ENCODE assay signal across 10 mouse cellular contexts in genomic region chr2:26202849-26203475, GRCm38 (mm10). TPM values are rescaled to one million over a fixed set of nuclear protein-coding genes. Genes with fewer than 3 reads are reported as not detected.
A peak's percentile ranks its signal among the peaks of the same experiment; 100 is the strongest.
DNase-seq lines count a peak whose midpoint lies in the region; TF ChIP-seq lines count a peak whose summit lies in the region.
"Had no signal": no experiment of that assay in that cellular context is flagged by ENCODE, and none has a peak within 500 bp of the region (broad histone marks: within the 10 kb centered on the region; RNA-seq: fewer than 3 reads in every experiment).

No protein-coding gene starts in this region.

- no peak overlapping the region for H3K27ac ChIP-seq in ES-Bruce4 (ENCODE audit: insufficient read depth, low read length)
- H3K27ac ChIP-seq in forebrain, embryonic 10.5 days: no peak overlapping the region
- H3K27ac ChIP-seq in limb, embryonic 10.5 days: no peak overlapping the region
- H3K27ac ChIP-seq: liver, embryonic 14.5 days had no signal

- TF ChIP-seq EP300 in ES-Bruce4 (IDR thresholded peaks at IDR 0.05; ENCODE audit: insufficient read depth, low read depth, low read length): no peak

- peak; percentile 56 for DNase-seq in embryo, embryonic 10 days (ENCODE audit: low spot score)
- no peak for DNase-seq in embryo, embryonic 10.5 days (ENCODE audit: low spot score)
- no peak for DNase-seq in forebrain, embryonic 10.5 days (ENCODE audit: extremely low spot score, low spot score)
- DNase-seq in limb, embryonic 10.5 days (ENCODE audit: low spot score): peak; percentile 55
- DNase-seq in yolk sac, embryonic 10.5 days (ENCODE audit: low spot score): no peak
- no peak for DNase-seq in urinary bladder, postnatal 25 days (ENCODE audit: low spot score)
- no peak for DNase-seq in heart, adult 9 months (ENCODE audit: low spot score in 2 of 2)

- peak overlapping the region; percentile 44 for H3K9ac ChIP-seq in ES-Bruce4 (ENCODE audit: low read depth, poor library complexity, severe bottlenecking)
- H3K9ac ChIP-seq: liver, embryonic 14.5 days had no signal

- no peaks in the 10 kb centered on the region for H3K4me1 ChIP-seq in ES-Bruce4 (ENCODE audit: control insufficient read depth, insufficient read depth, low read length)
- H3K4me1 ChIP-seq in forebrain, embryonic 10.5 days: peaks cover 45% of the 10 kb centered on the region
- H3K4me1 ChIP-seq in limb, embryonic 10.5 days: peaks cover 47% of the 10 kb centered on the region

- H3K27me3 ChIP-seq in ES-Bruce4 (ENCODE audit: control insufficient read depth, insufficient read depth, low read length, poor library complexity, severe bottlenecking): peaks cover 2% of the 10 kb centered on the region
- H3K27me3 ChIP-seq in forebrain, embryonic 10.5 days (ENCODE audit: poor library complexity, severe bottlenecking): peaks cover 100% of the 10 kb centered on the region
- H3K27me3 ChIP-seq in limb, embryonic 10.5 days (ENCODE audit: low read depth, poor library complexity, severe bottlenecking): peaks cover 100% of the 10 kb centered on the region

- H3K4me3 ChIP-seq in ES-Bruce4 (ENCODE audit: low read depth, low read length): peak overlapping the region; percentile 44
- H3K4me3 ChIP-seq in forebrain, embryonic 10.5 days: 0 out of 2 replicates have a peak overlapping the region, but pooled peaks have one; percentile 21
- no peak overlapping the region for H3K4me3 ChIP-seq in limb, embryonic 10.5 days

- WGBS in forebrain, embryonic 10.5 days: 1% methylated on average over 36 of the region's 36 CpGs
- 1% methylated on average over 36 of the region's 36 CpGs for WGBS in limb, embryonic 10.5 days

- TF ChIP-seq POLR2A in ES-Bruce4 (IDR thresholded peaks at IDR 0.05; ENCODE audit: insufficient read depth, low read length): no peak

- H3K36me3 ChIP-seq in ES-Bruce4 (ENCODE audit: control insufficient read depth, insufficient read depth, low read length, poor library complexity, severe bottlenecking): no peaks in the 10 kb centered on the region
- no peaks in the 10 kb centered on the region for H3K36me3 ChIP-seq in forebrain, embryonic 10.5 days (replicated peaks)
- no peaks in the 10 kb centered on the region for H3K36me3 ChIP-seq in limb, embryonic 10.5 days

- H3K9me3 ChIP-seq in ES-Bruce4 (replicated peaks; ENCODE audit: control insufficient read depth, insufficient read depth, low read length, poor library complexity, severe bottlenecking): no peaks in the 10 kb centered on the region
- H3K9me3 ChIP-seq in forebrain, embryonic 10.5 days: no peaks in the 10 kb centered on the region
- H3K9me3 ChIP-seq in limb, embryonic 10.5 days (replicated peaks): no peaks in the 10 kb centered on the region

- no peak for TF ChIP-seq CTCF in ES-Bruce4 (IDR thresholded peaks at IDR 0.05; ENCODE audit: low read depth, low read length)

RNA-seq across cellular contexts. Expression of gene Lhx3, which starts 5.1 kb away (rescaled TPM):
- not detected in 2 replicates for polyA plus RNA-seq in ES-Bruce4 (2011; ENCODE audit: insufficient read depth, insufficient read length, low read depth, missing spikeins)
- polyA plus RNA-seq in forebrain, embryonic 10.5 days (2016; fragmentation: Nextera tagmentation; extraction: Ambion mirVana): 0.22 and 0.29 TPM in 2 replicates
- 0.18 TPM in 1 of 2 replicates, not detected in the other for polyA plus RNA-seq in limb, embryonic 10.5 days (2016; fragmentation: Nextera tagmentation; extraction: Ambion mirVana)
- polyA plus RNA-seq: kidney, embryonic 14.5 days; liver, embryonic 14.5 days had no signal

RNA-seq across cellular contexts. Expression of gene Qsox2, which starts 34.4 kb away (rescaled TPM):
- polyA plus RNA-seq in ES-Bruce4 (2011; ENCODE audit: insufficient read depth, insufficient read length, low read depth, missing spikeins): 17.2 and 18.0 TPM in 2 replicates
- polyA plus RNA-seq in forebrain, embryonic 10.5 days (2016; fragmentation: Nextera tagmentation; extraction: Ambion mirVana): 19.8 and 21.1 TPM in 2 replicates
- 14.7 and 16.1 TPM in 2 replicates for polyA plus RNA-seq in limb, embryonic 10.5 days (2016; fragmentation: Nextera tagmentation; extraction: Ambion mirVana)

Comparison
In these comparisons a context has a peak if more than half of its experiments do, and no peak if none do; other contexts are left out.
1. DNase-seq: peak in embryo, embryonic 10 days (single experiment) and limb, embryonic 10.5 days (single experiment); none in embryo, embryonic 10.5 days (single experiment), forebrain, embryonic 10.5 days (single experiment), yolk sac, embryonic 10.5 days (single experiment), urinary bladder, postnatal 25 days (single experiment) and heart, adult 9 months (0 of 2).